Mouse (Mus musculus) heart, embryonic 16.5 days (tissue): ENCODE measurements around the gene Adamts7. TPM values are rescaled to one million over a fixed set of nuclear protein-coding genes. Genes with fewer than 3 reads are reported as not detected.
A peak's percentile ranks its signal among the peaks of the same experiment; 100 is the strongest.

Source experiments
- ATAC-seq: fragments of 200-750 bp; cut with Nextera tagmentation; replicated peaks from 2 replicates; pipeline ENCODE4 v1.8.0; 2017; ENCODE audit warnings: moderate number of reproducible peaks; ENCODE audit not compliant: insufficient read depth, low FRiP score; ENCODE audit errors: extremely low read depth
- H3K27ac ChIP-seq: fragments of 300-500 bp; sonication (generic); 2 replicates; pipeline ENCODE4 v1.5.1; 2014; ENCODE audit warnings: mild to moderate bottlenecking, low read length, control low read depth, moderate library complexity
- H3K27me3 ChIP-seq: fragments of 300-500 bp; sonication (generic); 2 replicates; pipeline ENCODE4 v1.6.1; 2014; ENCODE audit warnings: low read length, mixed read lengths; ENCODE audit not compliant: control insufficient read depth, insufficient read depth
- H3K36me3 ChIP-seq: fragments of 300-500 bp; sonication (generic); 2 replicates; pipeline ENCODE4 v1.6.1; 2014; ENCODE audit not compliant: control insufficient read depth, insufficient read depth
- H3K4me1 ChIP-seq: fragments of 300-500 bp; sonication (generic); 2 replicates; pipeline ENCODE4 v1.6.1; 2014; ENCODE audit warnings: low read length, mixed read lengths; ENCODE audit not compliant: control insufficient read depth, insufficient read depth
- H3K4me2 ChIP-seq: fragments of 300-500 bp; sonication (generic); 2 replicates; pipeline ENCODE4 v1.6.1; 2014; ENCODE audit warnings: low read depth, mild to moderate bottlenecking, control low read depth, low read length
- H3K4me3 ChIP-seq: fragments of 300-500 bp; sonication (generic); 2 replicates; pipeline ENCODE4 v1.5.1; 2014; ENCODE audit warnings: mild to moderate bottlenecking, control low read depth, low read length
- H3K9ac ChIP-seq: fragments of 300-500 bp; sonication (generic); 2 replicates; pipeline ENCODE4 v1.6.1; 2014; ENCODE audit warnings: low read length, control low read depth
- H3K9me3 ChIP-seq: fragments of 300-500 bp; sonication (generic); replicated peaks from 2 replicates; pipeline ENCODE4 v1.6.1; 2016; ENCODE audit warnings: low read length; ENCODE audit not compliant: control insufficient read depth
- WGBS: fragments of 180-500 bp; shearing (Covaris S2); extraction: QIAGEN DNeasy Blood & Tissue Kit; methylation state at CpG from one replicate; pipeline ENCODE4 v1.1.7; 2014; 5-methylcytosine and 5-hydroxymethylcytosine counted together
- polyA plus RNA-seq: library from polyadenylated mRNA; unstranded; fragments of >200 nt; fragmentation: Nextera tagmentation; extraction: Ambion mirVana; gene quantifications from 2 replicates; pipeline ENCODE4 v1.2.1, GENCODE M21; 2015

Gene Adamts7
- polyA plus RNA-seq, 1 experiment from 2014 or later = 8.7 TPM

DNA sequence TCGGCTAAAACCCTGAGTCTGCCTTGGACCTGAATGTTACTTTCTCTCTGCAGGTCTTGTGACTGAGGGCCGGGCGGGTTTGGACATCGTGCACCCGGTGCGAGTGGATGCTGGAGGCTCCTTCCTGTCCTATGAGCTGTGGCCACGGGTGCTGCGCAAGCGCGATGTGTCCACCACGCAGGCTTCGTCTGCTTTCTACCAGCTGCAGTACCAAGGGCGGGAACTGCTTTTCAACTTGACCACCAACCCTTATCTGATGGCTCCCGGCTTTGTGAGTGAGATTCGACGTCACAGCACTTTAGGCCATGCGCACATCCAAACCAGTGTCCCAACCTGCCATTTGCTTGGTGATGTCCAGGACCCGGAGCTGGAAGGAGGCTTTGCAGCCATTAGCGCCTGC, 8.6 kb downstream of the Adamts7 start:
- Histone ChIP-seq H3K9ac (no peak overlapping the region), H3K27ac (no peak overlapping the region), H3K4me2 (no peak overlapping the region), H3K4me1 (peaks cover 7% of the 10 kb centered on the region), H3K9me3 (no peaks in the 10 kb centered on the region), H3K4me3 (no peak overlapping the region), H3K27me3 (no peaks in the 10 kb centered on the region), H3K36me3 (peaks cover 2% of the 10 kb centered on the region; the same call in 1 of the 2 replicates)
- 93% methylated on average over 19 of the region's 19 CpGs for WGBS
- no peak for ATAC-seq

DNA sequence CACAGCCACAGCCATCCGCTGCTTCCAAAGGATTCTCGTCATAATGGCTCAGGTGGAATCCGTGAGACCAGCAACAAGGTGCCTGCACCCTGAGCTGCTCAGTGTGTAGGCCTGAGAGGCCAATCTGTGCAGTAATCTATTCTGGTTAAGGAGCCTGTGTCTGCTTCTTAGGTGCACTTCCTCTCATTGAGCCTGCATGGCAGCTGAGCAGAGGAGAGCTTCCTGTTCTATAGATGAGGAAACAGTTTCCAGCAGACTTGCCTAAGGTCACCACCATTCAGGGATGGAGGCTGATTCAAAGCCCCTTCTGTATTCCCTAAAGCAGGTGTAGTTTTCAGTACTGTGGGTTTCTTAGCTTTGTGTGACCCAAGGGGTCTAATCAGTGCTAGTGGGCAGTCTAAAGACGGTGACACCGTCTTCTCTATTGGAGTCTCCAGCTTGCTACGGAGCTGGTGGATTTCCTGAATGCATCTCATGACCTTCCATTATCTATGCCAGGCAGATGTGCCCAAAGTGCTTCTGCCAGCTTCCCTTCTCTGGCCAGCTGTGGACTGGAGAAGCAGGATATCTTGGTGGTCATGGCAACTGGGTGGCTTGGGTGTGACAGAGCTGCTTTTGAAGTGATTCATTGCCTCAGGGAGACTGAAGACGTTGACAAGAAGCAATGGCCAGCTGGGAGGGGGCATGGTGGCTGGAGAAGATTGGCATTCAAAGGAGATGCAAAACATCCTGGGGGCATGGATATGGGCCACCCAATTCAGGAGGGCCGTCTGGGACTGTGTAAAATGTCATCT, 9.9 kb downstream of the Adamts7 start:
- H3K4me3 ChIP-seq = no peak overlapping the region
- H3K9ac ChIP-seq = no peak overlapping the region
- no peak overlapping the region for H3K27ac ChIP-seq
- H3K4me2 ChIP-seq = no peak overlapping the region
- peaks cover 3% of the 10 kb centered on the region; the same call in 1 of the 2 replicates for H3K36me3 ChIP-seq
- H3K27me3 ChIP-seq = no peaks in the 10 kb centered on the region
- H3K4me1 ChIP-seq = no peaks in the 10 kb centered on the region
- no peaks in the 10 kb centered on the region for H3K9me3 ChIP-seq
- WGBS = 74% methylated on average over 8 of the region's 8 CpGs
- no peak for ATAC-seq

DNA sequence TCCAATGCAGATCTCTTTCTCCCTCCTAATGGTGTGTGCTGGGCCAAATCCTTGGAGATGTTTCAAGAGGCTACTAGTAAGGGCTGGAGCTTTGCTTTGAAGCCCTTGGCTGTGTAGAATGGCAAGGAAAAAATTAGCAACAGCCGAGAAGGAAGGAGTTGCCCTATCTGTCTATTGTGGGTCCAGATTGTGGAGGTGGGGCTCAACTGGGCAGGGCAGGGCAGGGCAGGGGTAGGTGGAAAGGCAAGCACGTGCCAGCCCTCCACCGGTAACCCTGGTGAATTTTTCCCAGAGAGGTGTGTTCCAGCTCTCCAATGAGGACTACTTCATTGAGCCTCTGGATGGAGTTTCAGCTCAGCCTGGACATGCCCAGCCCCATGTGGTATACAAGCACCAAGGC, 10.5 kb downstream of the Adamts7 start:
- H3K27me3 ChIP-seq = no peaks in the 10 kb centered on the region
- H3K4me1 ChIP-seq = no peaks in the 10 kb centered on the region
- no peak for ATAC-seq
- H3K4me2 ChIP-seq = no peak overlapping the region
- no peak overlapping the region for H3K4me3 ChIP-seq
- H3K27ac ChIP-seq = no peak overlapping the region
- no peak overlapping the region for H3K9ac ChIP-seq
- H3K9me3 ChIP-seq = no peaks in the 10 kb centered on the region
- peaks cover 6% of the 10 kb centered on the region; the same call in 1 of the 2 replicates for H3K36me3 ChIP-seq
- 74% methylated on average over 3 of the region's 3 CpGs for WGBS

DNA sequence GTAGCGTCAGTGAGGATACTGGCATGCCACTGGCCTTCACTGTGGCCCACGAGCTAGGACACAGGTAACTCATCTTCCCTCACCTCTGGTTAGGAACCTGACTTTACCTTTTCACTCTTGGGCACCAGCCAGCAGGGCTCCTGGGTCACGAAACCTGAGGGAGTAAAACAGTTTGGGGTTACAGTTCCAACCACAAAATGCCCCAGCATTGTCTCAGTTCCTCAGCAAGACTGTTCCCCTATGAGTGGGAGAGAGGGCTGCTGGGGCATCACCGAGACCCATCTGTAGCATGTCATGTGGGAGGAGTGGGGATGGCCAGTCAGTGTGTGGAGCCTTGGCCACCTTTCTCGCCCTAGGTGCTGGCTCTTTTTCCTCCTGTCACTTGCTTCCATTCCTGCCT, 16.5 kb downstream of the Adamts7 start:
- no peak overlapping the region for H3K9ac ChIP-seq
- peaks cover 27% of the 10 kb centered on the region for H3K4me1 ChIP-seq
- H3K9me3 ChIP-seq = no peaks in the 10 kb centered on the region
- no peak for ATAC-seq
- WGBS = 82% methylated on average over 5 of the region's 5 CpGs
- H3K4me3 ChIP-seq = no peak overlapping the region
- 0 out of 2 replicates have a peak, but pooled peaks cover 4% of the 10 kb centered on the region for H3K36me3 ChIP-seq
- no peak overlapping the region for H3K4me2 ChIP-seq
- H3K27ac ChIP-seq = no peak overlapping the region
- no peaks in the 10 kb centered on the region for H3K27me3 ChIP-seq

DNA sequence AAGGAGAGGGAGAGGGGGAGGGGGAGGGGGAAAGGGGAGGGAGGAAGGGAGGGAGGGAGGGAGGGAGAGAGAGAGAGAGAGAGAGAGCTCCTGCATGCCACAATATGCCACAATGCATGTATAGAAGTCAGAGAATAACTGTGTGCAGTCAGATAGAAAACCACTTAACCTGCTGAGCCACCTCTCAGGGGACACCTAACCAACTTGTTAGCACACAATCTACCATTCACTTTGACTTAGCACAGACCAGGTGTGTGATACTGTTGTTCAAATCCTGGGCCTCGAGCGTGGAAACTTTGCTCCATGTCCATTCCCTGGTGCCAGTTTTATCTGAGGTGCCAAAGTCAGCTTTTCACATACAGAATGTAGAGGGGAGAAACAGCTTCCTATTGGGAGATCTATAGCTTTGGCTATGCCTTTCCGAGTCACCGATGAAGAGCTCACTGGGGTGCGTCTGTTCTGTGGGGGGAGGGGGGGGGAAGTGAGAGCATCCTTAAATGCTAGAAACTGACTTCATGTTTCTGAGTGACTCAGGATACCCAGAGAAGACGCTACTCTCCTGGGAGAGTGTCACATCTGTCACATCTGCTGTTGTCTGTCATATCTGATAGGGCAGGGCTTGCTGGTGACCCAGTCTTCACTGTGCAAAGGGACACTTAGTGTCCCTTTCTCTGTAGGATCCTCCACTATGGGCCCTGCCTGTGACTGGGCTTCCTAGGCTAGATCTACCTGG, 19.0 kb downstream of the Adamts7 start:
- 79% methylated on average over 6 of the region's 6 CpGs for WGBS
- Histone ChIP-seq H3K36me3 (0 out of 2 replicates have a peak, but pooled peaks cover 4% of the 10 kb centered on the region), H3K9me3 (no peaks in the 10 kb centered on the region), H3K4me3 (no peak overlapping the region), H3K27me3 (no peaks in the 10 kb centered on the region), H3K9ac (no peak overlapping the region), H3K27ac (peak overlapping the region; percentile 48), H3K4me1 (peaks cover 43% of the 10 kb centered on the region), H3K4me2 (no peak overlapping the region)
- no peak for ATAC-seq

DNA sequence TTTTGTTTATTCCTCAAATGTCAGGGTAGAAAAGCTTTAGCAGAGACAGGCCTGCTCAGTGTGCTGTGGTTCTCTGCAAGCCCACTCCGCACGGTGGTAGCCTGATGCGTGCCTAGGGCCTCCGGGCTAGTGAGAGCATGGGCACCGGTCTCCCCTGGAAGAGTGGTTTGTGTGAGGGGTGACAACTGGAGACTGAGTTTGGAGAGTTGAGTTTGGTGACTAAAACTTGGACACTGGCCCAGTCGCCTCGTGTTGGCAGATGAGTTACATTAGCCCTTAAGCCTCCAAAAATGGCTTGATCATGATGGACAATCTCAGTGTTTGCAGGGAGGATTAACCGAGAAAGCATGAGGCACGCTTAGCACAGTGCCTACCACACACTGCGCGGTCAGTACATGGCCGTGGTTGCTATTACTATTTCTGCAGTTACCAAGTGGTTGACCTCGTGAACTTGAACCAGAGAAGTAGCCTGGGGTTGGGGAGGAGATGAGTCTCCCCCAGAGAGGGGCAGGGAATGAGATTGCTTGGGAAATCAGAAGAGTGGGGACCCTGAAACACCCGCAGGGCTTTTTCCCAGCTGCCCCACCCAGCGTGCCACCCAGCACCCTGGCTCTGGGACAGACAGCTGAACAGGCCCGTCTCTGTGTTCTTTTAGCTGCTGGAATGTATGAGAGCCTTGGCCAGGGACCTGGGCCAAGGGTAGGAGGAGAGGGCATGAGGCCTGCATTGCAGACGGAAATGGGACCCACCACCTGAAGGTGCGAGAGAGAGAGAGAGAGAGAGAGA, 20.0 kb downstream of the Adamts7 start:
- Histone ChIP-seq H3K4me1 (peaks cover 43% of the 10 kb centered on the region), H3K9me3 (no peaks in the 10 kb centered on the region), H3K4me3 (no peak overlapping the region), H3K9ac (no peak overlapping the region), H3K27me3 (no peaks in the 10 kb centered on the region), H3K27ac (peak overlapping the region; percentile 85), H3K4me2 (no peak overlapping the region), H3K36me3 (0 out of 2 replicates have a peak, but pooled peaks cover 2% of the 10 kb centered on the region)
- WGBS = 31% methylated on average over 18 of the region's 18 CpGs
- peak; percentile 59; the same call in 1 of the 2 replicates for ATAC-seq

DNA sequence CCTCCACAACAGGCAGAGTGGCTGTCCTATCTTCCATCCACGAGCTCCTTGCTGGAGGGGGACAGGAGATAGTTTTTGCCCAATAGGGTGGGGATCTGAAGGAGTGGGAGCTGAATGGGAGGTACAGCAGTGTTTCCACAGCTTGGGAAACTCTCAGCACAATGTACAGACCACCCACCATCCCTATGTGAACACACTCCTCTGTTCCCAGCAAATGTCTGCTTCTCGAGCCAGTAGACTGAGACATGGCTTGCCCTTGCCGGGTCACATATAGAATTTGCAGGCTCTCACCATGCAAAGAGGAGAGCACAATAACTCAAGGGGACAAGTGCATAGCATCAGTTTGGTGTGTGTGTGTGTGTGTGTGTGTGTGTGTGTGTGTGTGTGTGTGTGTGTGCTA, 20.7 kb downstream of the Adamts7 start:
- 48% methylated on average over 3 of the region's 3 CpGs for WGBS
- Histone ChIP-seq H3K4me2 (no peak overlapping the region), H3K27ac (peak overlapping the region; percentile 85), H3K4me3 (no peak overlapping the region), H3K9ac (0 out of 2 replicates have a peak overlapping the region, but pooled peaks have one; percentile 13), H3K36me3 (no peaks in the 10 kb centered on the region), H3K27me3 (no peaks in the 10 kb centered on the region), H3K9me3 (no peaks in the 10 kb centered on the region), H3K4me1 (peaks cover 47% of the 10 kb centered on the region)
- no peak for ATAC-seq

DNA sequence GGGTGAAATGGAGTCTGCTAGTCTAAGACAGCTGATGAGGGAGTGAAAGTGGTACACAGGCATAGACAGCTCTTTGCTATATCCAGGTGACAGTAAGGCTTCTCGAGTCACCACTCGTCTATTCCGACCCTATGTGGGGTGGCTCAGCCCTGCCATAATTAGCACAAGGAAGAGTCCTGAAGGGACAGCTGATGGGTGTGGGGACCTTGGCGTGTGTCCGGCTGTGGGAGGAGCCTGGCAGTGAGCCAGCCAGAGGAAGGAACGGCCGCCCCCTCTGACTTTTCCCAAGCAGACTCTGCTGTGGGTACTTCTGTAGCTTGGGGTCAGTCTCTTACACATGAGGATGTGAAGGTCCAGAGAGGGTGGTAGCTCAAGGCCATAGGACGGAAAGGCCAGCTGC, 21.2 kb downstream of the Adamts7 start:
- no peaks in the 10 kb centered on the region for H3K27me3 ChIP-seq
- 22% methylated on average over 8 of the region's 8 CpGs for WGBS
- H3K4me3 ChIP-seq = no peak overlapping the region
- peak overlapping the region; percentile 85 for H3K27ac ChIP-seq
- H3K9ac ChIP-seq = 0 out of 2 replicates have a peak overlapping the region, but pooled peaks have one; percentile 16
- H3K9me3 ChIP-seq = no peaks in the 10 kb centered on the region
- H3K4me1 ChIP-seq = peaks cover 53% of the 10 kb centered on the region
- H3K36me3 ChIP-seq = no peaks in the 10 kb centered on the region
- peak; percentile 57 for ATAC-seq
- peak overlapping the region; percentile 10; the same call in 1 of the 2 replicates for H3K4me2 ChIP-seq
